Mouse (Mus musculus) limb, embryonic 14.5 days (tissue): ENCODE measurements at regions not wholly inside any gene's neighbourhood (a gene's known extent, or its start where the extent isn't known, plus 50 kb on each side); places are given as distances from the start of the nearest gene placed in this dataset.

Experiments used
- ATAC-seq: fragments of 200-750 bp; cut with Nextera tagmentation; 2 replicates; pipeline ENCODE4 v1.8.0; 2017; ENCODE audit warnings: low read depth, moderate number of reproducible peaks, moderate TSS enrichment; ENCODE audit not compliant: low FRiP score
- DNase-seq: peaks from one replicate; pipeline ENCODE4 v3.0.0-alpha.2; 2015; ENCODE audit warnings: low spot score
- H3K27ac ChIP-seq: fragments of 300-500 bp; sonication (generic); replicated peaks from 2 replicates; pipeline ENCODE4 v1.5.1; 2014; ENCODE audit warnings: low read depth, mild to moderate bottlenecking, low read length, moderate library complexity, mixed read lengths
- H3K27me3 ChIP-seq: fragments of 300-500 bp; sonication (generic); 2 replicates; pipeline ENCODE4 v1.6.1; 2014; ENCODE audit warnings: low read length, mixed read lengths; ENCODE audit not compliant: control insufficient read depth, insufficient read depth
- H3K36me3 ChIP-seq: fragments of 300-500 bp; sonication (generic); 2 replicates; pipeline ENCODE4 v1.6.1; 2014; ENCODE audit warnings: mild to moderate bottlenecking, low read length, moderate library complexity, mixed read lengths; ENCODE audit not compliant: control insufficient read depth, insufficient read depth
- H3K4me1 ChIP-seq: fragments of 300-500 bp; sonication (generic); 2 replicates; pipeline ENCODE4 v1.6.1; 2014; ENCODE audit warnings: antibody characterized with exemption, low read length, mixed read lengths; ENCODE audit not compliant: control insufficient read depth, insufficient read depth
- H3K4me2 ChIP-seq: fragments of 300-500 bp; sonication (generic); replicated peaks from 2 replicates; pipeline ENCODE4 v1.6.1; 2014; ENCODE audit warnings: low read depth, mild to moderate bottlenecking, low read length, moderate library complexity; ENCODE audit not compliant: severe bottlenecking
- H3K4me3 ChIP-seq: fragments of 300-500 bp; sonication (generic); replicated peaks from 2 replicates; pipeline ENCODE4 v1.5.1; 2014; ENCODE audit warnings: low read length
- H3K9ac ChIP-seq: fragments of 300-500 bp; sonication (generic); 2 replicates; pipeline ENCODE4 v1.6.1; 2014; ENCODE audit warnings: mild to moderate bottlenecking, low read depth, low read length, moderate library complexity; ENCODE audit not compliant: severe bottlenecking
- H3K9me3 ChIP-seq: fragments of 300-500 bp; sonication (generic); 2 replicates; pipeline ENCODE4 v1.6.1; 2016; ENCODE audit warnings: low read length; ENCODE audit not compliant: control insufficient read depth
- POLR2A ChIP-seq: fragments of 200-500 bp; IDR thresholded peaks from 2 replicates; pipeline ENCODE4 v1.8.0; 2012; ENCODE audit warnings: inconsistent platforms, mild to moderate bottlenecking, moderate library complexity, borderline replicate concordance; ENCODE audit not compliant: insufficient read depth, insufficient read length; ENCODE audit errors: extremely low read depth
- WGBS: fragments of 180-500 bp; shearing (Covaris S2); extraction: QIAGEN DNeasy Blood & Tissue Kit; methylation state at CpG from one replicate; pipeline ENCODE4 v1.1.7; 2014; 5-methylcytosine and 5-hydroxymethylcytosine counted together

DNA sequence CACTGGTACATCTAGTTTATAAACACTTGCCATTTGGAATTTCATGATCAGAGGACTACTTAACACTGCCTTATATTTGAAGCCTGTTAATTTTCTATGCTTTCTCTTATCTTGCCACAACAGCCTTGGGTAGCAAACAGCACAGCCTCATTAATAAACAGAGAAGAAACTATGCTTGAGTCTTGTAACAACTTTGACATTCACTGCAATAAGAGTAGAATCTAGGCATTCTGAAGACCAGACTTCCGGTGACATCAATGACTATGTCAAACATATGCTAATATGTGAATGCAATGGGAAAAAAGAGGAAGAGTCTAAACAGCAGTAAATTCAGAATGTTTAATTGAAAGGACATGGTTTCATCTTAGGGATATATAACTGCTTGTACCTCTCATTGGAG is 768.0 kb downstream of the Defb40 start:
- no peak for ATAC-seq
- no peak overlapping the region for H3K4me3 ChIP-seq
- H3K27ac ChIP-seq, result no peak overlapping the region
- DNase-seq, result no peak
- no peak for TF ChIP-seq POLR2A
- no peaks in the 10 kb centered on the region for H3K27me3 ChIP-seq
- no peak overlapping the region for H3K9ac ChIP-seq
- H3K4me2 ChIP-seq, result no peak overlapping the region
- H3K4me1 ChIP-seq, result no peaks in the 10 kb centered on the region
- 91% methylated on average over 1 of the region's 1 CpGs for WGBS
- H3K9me3 ChIP-seq, result no peaks in the 10 kb centered on the region
- H3K36me3 ChIP-seq, result no peaks in the 10 kb centered on the region

- WGBS, result 72% methylated on average over 1 of the region's 1 CpGs
- no peak overlapping the region for H3K4me2 ChIP-seq
- H3K4me3 ChIP-seq, result no peak overlapping the region
- no peak for TF ChIP-seq POLR2A
- H3K4me1 ChIP-seq, result no peaks in the 10 kb centered on the region
- H3K9me3 ChIP-seq, result no peaks in the 10 kb centered on the region
- no peak overlapping the region for H3K27ac ChIP-seq
- no peak for ATAC-seq
- H3K9ac ChIP-seq, result no peak overlapping the region
- DNase-seq, result no peak
- no peaks in the 10 kb centered on the region for H3K27me3 ChIP-seq
- H3K36me3 ChIP-seq, result no peaks in the 10 kb centered on the region
Measured at GRCm38 (mm10) chr8:18208658-18209057, 769.4 kb downstream of the Defb40 start.

GRCm38 (mm10) chr8:18187486-18187885 is 790.6 kb downstream of the Defb40 start:
- Histone ChIP-seq H3K27me3 (no peaks in the 10 kb centered on the region), H3K36me3 (no peaks in the 10 kb centered on the region), H3K4me2 (no peak overlapping the region), H3K9ac (no peak overlapping the region), H3K4me3 (no peak overlapping the region), H3K9me3 (no peaks in the 10 kb centered on the region), H3K27ac (no peak overlapping the region), H3K4me1 (no peaks in the 10 kb centered on the region)
- DNase-seq (no peak), ATAC-seq (no peak)
- TF ChIP-seq POLR2A, result no peak

- Histone ChIP-seq H3K27ac (no peak overlapping the region), H3K9ac (no peak overlapping the region), H3K9me3 (no peaks in the 10 kb centered on the region), H3K4me3 (no peak overlapping the region), H3K4me1 (no peaks in the 10 kb centered on the region), H3K27me3 (no peaks in the 10 kb centered on the region), H3K36me3 (no peaks in the 10 kb centered on the region), H3K4me2 (no peak overlapping the region)
- ATAC-seq (no peak), DNase-seq (no peak)
- 80% methylated on average over 7 of the region's 7 CpGs for WGBS
- no peak for TF ChIP-seq POLR2A
Measured at GRCm38 (mm10) chr8:18175544-18176092, 802.4 kb downstream of the Defb40 start.

DNA sequence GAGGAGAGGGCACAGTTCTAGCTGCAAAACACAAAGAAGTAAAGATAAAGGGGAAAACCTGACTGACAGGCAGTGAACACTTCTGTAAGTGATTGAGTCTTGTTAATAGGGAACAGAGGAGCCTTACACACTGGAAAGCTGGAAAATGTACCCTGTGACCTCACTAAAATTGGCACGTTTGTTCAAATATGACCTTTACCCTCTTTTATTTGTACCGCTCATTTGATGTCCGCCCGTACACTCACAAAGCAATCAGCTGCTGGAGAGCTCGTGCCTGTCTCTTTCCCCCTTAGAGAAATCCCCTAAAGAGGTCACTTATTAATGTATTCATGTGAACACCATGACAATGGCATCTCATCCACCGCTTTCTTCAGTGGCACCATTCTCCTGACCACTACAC is 819.4 kb downstream of the Defb40 start:
- no peak for ATAC-seq

More for the DNA sequence above, 819.4 kb downstream of the Defb40 start:
- TF ChIP-seq POLR2A, result no peak
- Histone ChIP-seq H3K4me2 (no peak overlapping the region), H3K4me1 (no peaks in the 10 kb centered on the region), H3K27ac (no peak overlapping the region), H3K9me3 (no peaks in the 10 kb centered on the region), H3K27me3 (no peaks in the 10 kb centered on the region), H3K36me3 (no peaks in the 10 kb centered on the region), H3K9ac (no peak overlapping the region), H3K4me3 (no peak overlapping the region)
- WGBS, result 32% methylated on average over 6 of the region's 6 CpGs
- no peak for DNase-seq
